Mouse (Mus musculus) natural killer cell, adult 2 months (primary cell): Measurements from ENCODE around the gene Tspan32.

ENCODE experiments used
- DNase-seq, 2 experiments: peaks; one replicate each; pipeline ENCODE4 v3.0.0; 2022; ENCODE audit warnings: low spot score in 2 of 2

Tspan32 gene

DNA sequence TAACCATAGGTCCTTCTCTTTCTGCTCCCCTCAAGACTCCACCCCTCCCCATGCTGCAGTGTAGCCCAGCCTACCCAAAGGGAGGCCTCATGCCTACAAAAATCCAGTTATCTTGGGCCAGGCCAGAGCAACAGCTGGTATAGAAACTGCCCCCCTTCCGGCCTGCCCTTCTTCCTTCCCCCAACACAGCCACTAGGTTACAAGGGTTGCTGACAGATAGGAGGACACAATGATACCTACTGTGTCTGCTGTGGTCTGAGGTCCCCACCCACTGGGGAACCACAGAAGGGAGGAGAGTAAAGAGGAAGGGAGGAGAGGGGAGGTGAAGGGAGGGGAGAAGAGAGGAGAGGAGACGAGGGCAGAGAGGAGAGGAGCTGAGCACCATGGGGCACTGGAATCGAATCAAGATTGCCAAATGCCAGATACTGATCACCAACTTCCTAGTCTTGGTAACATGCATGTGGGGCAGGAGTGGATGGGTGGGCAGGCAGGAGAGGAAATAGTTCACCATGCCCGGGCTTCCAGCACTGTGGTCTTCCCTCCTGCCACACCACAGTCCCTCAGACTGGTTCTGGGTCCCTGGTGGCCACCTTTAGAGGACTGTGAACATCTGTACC, at the start of gene Tspan32:
Gene Tspan32, plus strand, starts transcription at position 320 of the 617 bp plus-strand sequence.
- peak; percentile 65 to 66 for DNase-seq

DNA sequence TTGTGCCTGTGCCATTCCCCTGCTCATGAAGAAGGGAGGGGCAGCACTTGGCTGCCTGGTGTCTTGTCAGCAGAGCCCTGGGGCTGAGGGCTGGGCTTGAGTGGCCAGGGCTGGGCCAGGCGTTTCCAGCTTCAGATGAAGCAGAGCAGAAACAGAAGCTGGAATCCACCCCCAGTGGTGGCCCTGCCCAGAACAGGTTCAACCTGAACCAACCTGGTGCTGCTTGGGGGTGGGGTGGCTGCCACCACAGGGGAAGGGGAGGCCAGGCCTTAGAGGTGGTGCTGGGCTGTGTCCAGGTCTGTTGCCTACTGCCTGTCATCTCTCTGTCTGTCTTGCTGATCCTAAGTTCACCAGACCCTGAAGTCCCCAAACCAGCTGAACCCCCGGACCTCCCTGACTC, 48.8 kb upstream of the Tspan32 start:
- DNase-seq, result no peak

DNA sequence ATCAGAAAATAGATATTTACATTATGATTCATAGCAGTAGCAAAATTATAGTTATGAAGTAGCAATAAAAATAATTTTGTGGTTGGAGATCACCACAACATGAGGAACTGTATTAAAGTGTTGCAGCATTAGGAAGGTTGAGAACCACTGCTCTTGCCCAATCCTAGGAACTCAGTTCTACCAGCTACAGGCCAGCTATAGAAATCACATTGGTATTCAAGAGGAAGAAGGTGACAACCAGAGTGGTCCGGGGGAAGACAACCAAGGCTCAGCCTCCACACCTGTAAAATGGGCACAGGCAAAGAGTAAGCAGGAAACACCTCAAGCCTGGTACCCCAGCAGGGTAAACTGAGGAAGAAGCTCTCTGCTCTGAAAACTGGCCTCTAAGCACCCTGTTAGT, 46.0 kb upstream of the Tspan32 start:
- no peak for DNase-seq

DNA sequence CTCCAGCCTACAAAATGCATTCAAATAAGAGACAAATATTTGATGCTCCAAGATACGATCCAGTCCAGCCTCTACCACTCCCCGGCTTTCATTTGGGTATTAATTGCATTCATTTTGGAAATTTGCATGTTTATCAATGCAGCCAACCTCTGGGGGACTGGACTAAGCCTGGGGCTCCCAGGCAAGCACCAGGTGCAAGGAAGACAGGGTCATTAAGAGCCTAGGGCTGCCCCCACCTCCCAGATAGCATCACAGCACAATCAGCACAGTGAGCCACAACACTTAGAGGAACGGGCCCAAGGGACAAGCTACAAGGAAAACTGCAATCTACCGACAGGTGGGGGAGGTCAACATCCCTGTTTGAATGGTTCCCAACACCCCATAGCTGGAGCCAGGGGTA, 45.1 kb upstream of the Tspan32 start:
- DNase-seq, result no peak

DNA sequence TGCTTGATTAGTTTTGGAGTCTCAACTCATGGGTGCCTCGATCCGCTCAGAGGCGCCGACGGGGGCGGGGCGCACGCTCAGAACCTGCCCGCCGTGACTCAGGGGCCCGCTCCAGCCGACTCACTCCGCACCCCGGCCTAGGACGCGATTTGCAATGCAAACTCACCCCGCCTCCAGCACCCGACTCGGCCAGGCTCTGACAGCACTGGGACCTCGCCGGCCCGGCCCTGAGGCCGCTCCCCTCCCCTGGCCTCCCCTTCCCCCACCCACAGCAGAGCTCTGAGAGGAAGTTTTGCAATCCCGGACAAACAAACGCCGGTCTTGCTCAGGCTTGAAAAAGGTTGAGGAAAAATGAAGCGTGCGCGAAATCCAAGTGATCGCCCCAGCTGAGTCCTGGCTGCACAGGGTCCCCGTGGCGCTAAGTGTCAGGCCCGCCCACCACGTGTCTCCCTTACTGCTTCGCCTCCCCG, 37.4 kb upstream of the Tspan32 start:
- no peak for DNase-seq

DNA sequence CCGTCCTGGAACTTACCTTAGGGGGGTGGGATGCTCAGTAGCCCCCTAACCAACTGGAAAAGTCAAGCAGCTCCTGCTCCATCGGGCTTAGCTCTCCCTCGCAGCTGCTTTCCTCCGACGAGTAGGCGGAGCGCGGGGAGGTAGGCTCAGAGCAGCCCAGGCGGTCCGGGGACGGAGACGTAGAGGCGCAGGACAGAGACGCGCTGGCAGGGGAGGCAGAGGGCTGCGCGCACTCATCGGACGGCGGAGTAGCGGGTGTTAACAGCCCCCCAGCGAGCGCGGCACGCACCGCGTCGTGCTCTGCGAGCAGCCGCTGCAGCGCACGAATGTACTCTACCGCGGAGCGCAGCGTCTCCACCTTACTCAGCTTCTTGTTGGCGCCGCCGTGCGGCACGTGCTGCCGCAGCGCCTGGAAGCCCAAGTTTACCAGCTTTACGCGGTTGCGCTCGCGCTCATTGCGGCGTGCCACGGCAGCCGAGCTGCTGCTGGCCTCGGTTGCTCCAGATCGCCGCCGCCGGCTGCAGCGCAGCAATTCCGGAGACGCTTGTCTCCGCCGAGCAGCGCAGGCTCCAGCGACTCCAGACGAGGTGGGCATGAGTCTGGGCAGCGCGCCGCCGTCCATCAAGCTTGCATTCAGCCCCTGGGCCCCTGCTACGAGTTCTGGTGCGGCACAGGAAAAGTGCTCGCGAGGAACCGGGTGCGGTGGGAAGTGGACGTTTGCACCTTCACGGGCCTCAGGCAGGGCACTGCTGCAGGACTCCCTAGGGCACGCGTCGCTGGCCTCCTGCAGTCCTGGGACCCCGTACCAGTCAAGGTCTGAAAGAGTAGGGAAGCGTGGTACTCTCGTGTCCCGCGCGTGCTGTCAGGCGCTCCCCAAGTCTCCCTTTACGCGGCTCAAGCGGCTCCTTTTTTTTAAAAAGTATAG, 36.7 kb upstream of the Tspan32 start:
- no peak for DNase-seq

DNA sequence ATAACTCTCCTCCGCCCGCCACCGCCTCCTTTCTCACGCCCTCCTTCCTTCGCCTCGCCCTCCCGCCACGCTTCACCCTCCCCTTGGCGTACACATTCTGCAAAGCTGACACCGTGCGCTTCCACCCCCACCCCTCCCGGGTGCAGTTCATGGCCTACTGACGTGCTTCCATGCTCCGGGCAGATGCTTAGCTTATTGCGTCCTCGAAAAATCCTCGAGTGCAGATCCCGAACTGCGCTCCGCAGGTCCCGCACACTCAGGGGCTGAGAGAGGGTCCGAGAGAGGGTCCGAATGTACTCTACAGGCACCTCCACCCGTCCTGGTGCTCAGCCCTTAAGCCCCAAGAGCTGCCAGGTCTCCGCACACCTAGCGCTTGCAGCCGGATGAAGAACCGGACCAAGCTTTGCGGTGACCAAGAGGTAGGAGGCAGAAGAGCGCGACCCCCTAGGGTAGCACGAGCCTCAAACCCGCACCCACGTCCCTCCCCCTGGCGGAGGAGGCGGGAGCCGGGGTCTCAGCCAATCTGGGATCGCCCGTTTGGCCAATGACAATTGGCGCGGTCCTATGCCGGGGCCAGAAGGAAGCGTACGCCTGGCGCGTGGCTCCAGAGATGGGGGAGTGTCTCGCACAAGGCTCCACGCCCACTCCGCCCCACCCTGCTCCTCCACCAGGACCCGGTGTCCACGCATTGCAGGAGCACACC, 35.9 kb upstream of the Tspan32 start, which contains the start of gene Ascl2:
Gene Ascl2, minus strand, starts transcription at position 456 of the 703 bp plus-strand sequence.
- DNase-seq, result no peak

DNA sequence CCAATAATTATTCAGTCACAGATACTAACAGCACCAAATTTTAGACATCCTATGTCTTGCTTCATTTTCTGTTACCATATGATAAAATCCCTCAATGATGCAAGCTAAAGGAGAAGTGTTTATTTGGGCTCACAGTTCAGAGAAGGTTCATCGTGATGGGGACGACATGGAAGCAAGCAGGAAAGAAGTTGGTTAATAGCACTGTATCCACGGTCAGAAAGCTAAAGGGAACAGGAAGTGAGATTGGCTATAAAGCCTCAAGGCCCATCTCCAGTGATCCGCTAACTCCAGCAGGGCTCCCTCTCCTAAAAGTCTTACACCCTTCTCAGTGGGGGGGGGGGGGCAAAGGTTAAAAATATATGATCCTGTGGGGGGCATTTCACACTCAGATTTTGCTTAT, 22.9 kb upstream of the Tspan32 start:
- no peak for DNase-seq

DNA sequence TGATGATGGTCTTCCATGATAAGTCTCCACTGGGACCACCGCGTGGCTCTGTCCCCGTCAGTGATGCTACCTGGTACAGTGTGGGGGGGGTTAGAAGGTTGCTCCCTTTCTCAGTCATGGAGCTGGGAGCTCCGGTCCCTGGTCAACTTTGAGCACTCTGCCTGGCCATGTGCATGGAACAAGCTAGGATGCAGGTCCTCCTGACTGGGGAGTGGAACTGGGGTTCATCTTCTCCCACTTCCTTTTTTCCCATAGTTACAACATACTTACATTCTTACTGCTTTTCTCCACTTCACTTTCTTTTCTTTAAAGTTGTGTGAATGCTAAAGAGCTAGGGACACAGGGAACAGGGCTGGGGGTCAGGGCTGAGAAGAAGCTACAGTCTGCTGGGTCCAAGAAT, 19.7 kb upstream of the Tspan32 start:
- DNase-seq, result no peak

DNA sequence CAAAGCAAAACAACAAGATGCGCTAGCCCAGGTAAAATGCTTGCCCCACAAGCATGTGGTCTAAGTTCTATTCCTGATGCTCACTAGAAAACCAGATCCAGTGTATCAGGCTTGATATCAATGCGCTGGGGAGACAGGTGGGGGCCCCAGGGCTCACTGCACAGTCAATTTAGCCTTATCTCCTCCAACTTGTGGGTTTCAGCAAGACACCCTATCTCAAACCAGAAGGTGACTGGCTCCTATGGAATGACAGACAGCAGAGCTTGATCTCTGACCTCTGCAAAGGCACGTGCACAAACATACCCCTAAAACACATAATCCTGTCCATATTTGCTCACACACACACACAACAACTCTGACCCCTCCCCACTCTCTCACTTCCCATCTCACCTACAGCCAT, 17.1 kb upstream of the Tspan32 start:
- DNase-seq, result no peak

DNA sequence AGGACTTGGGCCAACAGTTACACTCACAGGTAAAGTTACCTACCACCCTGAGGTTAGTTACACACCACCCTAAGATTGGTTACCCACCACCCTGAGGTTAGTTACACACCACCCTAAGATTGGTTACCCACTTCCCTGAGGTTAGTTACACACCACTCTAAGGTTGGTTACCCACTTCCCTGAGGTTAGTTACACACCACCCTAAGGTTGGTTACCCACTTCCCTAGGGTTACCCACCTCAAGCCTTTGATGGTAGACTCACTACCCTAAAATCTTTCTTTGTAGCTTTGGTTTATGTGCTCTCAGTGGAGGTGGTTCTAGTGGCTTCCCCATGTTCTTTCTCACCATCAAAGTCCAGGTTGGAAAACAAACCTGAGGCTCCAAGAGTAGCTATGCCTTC, 9.8 kb upstream of the Tspan32 start:
- DNase-seq, result peak; percentile 54 to 75

DNA sequence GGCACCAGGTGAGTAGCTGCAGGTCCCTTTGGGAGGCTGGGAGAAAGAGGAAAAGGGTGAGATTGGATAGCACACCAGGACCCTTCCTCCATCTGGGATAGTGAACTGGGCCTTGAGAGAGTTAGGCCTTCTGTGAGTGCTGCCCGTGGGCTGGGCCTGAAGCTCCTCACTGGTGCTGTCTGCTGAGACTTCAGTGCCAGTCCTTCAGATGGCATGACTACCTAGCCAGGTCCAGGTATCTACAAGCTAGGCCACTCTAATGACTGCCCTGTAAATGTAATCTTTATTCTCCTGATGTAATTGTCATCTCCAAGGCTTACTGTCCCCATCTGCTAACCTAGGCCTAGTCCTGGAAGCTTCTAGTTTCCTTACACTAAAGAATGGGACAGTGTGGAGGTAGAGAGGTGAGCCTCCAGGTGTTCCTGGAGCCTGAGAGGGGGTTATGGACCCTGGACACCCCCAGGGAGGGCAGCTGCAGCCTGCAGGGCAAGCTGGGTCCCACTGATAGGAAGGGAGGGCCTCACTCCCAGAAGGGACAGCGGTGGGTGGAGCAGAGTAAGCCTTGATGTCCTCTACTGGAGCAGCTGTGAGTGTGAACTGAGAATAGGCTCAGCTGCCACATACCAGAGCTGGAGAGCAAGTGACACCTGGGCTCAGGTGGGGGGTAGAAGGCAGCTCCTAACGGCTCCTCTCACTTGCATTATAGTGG, 9.1 kb upstream of the Tspan32 start:
- no peak for DNase-seq

DNA sequence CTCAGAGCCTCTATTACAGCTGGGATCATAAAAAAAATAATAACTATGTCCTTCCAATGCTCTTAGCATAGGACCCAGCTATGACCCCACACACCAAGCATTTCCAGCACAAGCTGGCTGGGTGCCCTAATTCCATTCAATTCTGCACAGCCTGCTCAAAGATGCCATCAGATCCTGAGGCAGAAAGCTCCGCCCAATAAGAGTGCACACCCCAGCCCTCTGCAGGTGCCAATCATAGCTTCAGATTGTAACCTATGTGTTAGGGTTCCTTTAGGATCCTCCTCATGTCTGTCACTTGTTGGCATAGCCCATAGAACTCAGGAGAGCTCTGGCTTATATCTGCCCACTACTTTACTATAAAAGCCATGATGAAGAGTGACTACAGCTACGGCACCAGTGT, 7.8 kb upstream of the Tspan32 start:
- no peak for DNase-seq

DNA sequence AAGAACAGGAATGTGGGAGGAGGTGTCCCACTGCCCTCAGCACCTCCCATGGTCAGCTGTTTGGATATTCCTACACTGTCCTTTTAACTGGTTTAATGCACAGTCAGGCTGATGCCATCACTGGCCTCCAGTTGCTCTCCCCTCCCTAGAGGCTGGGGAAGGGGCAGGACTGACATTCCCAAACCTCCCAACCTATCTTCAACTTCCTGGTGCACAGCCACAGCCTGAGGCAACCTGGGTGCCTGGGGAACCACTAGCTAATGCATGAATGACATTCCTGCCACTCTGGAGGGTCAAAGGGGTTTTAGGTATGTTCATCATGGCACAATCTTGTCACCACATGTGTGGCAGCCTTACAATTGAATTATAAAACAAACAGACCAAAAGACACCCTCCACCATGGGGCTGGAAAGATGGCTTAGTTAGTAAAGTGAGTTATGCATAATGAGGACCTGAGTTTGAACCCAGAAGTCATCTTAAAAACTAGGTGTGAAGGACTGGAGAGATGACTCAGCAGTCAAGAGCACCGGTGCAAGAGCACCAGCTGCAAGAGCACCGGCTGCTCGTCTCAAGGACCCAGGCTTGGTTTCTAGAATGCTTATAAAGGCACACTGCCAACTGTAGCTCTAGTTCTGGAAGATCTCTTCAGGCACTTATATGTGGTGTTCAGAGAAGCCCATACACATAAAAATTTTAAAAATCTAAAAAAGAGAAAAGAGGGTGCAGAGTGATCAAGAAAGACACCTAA, 7.3 kb upstream of the Tspan32 start:
- DNase-seq, result no peak

DNA sequence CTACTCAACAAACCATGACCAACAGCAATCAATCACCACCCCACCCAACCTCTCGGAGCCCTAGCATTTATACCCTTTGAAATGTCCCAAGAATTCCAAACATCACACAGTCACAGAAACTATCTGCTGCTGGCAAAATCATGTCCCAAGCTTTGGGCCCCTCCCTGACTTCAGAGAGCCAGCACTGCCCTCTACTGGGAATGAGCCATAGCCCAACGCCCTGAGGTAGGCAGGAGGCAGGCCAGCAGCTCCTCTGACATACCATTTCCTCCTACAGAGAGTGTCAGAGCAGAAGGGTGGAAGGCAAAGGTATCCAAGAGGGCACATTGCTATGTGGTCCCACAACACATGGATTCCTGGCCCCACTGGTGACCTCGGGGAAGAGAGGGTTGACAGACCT, 2.2 kb upstream of the Tspan32 start:
- no peak for DNase-seq

DNA sequence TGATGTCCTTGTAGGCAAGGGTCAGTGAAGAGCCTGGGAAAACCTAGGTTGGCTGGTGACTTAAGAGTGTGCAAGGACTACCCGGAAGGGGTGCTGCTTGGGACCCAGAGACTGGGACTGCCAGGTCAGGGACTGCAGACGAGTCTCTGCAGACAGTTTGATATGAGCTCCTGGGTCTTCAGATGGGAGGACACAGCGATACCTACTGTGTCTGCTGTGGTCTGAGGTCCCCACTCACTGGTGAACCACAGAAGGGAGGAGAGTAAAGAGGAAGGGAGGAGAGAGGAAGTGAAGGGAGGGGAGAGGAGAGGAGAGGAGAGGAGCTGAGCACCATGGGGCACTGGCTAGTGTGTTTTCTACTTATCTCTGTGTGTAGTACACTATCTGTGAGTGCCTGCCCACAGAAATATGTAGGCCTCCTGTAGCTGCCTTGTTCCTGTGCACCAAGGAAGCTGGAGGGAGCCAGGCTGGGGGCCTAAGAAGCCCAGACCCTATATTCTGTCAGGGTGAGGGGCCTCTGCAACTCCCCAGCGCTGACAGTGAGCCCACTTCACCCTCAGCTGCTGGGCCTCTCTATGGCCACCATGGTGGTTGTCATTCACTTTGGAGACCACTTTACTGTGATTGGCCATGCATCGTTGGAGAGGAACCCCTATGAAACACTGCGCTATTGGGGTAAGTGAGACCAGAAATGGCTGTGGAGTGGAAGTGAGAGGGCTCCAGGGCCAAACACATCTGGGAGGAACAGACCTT, 674 bp downstream of the Tspan32 start:
- peak; percentile 36 to 45 for DNase-seq

DNA sequence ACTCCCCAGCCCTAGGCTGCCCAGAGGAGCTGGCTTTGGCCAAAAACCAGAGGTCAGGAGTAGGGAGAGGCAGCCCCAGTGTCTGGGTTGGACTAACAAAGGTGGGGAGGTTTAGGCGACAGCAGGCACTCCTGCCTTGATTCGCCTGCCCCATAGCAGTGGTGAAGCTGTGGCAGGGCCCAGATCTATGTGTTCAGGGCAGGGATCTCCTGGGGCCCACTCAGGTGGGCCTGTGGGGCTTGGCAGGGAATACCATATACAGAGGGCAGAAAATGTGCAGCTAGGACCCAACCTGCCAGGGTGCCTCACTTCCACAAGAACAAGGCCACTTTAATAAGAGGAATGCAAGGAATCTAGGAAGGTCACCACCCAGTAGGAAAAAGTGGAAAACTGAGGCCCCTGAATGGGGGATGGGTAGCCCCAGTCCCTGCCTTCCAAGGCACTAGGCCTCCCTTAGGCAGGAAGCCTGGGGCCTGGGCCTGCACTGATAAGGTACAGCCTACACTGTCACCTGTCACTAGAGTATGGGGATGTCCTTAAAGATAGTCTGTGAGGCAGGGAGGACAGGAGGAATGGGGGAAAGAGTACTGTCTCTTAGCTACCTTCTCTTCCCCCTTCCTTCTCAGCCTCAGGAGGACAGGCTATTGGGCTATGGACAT, 1.4 kb downstream of the Tspan32 start:
- DNase-seq, result no peak

DNA sequence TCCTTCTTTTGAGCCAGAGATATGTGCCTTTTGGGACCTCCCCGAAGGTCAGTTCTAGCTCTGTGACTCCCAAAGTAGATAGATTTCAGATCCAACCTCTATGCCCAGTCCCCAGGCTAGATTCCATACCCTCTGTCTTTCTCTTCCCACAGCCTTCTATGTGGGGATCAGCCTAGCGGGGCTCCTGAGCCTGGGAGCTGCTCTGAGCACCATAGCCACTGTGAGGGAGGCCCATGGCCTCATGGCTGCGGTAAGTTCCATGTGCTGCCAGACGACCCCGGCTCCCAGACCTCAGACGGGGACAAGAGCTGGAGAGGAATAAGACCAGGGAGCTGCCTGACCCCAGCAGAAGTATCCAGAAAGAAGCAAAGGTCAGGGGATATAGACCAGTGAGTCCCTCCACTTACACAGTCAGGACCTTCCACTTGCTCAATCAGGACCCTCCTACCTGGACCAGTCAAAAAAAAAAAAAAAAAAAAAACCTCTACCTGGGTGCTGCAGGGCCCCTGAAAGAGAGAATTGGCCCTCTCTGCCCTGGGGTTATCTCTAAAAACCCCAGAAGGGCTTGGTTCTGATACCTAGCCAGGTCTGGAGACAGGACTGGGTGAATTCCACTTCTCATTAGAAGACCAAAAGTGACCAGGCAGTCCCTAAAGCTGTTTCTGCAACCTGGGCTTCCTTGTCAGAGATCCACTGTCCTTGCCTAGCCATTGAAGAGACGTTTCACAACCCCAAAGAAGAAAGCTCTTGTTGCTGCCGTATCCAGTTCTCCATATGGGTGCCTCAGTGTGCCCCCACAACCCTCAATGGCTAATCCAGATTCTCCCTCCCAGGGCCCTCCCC, 2.1 kb downstream of the Tspan32 start:
- no peak for DNase-seq
